Mouse (Mus musculus) liver, adult 2 months (tissue): ENCODE data around the gene Ncstn. TPM values are rescaled to one million over a fixed set of nuclear protein-coding genes. Genes with fewer than 3 reads are reported as not detected.

ENCODE experiments used
- DNase-seq: peaks from one replicate; pipeline ENCODE4 v3.0.0-alpha.2; 2011; ENCODE audit warnings: low read depth, low spot score; ENCODE audit errors: extremely low read depth
- H3K27ac ChIP-seq: fragments of 200-500 bp; replicated peaks from 2 replicates; pipeline ENCODE4 v1.5.1; 2012; ENCODE audit warnings: low read depth, mild to moderate bottlenecking, control low read depth, inconsistent platforms, low read length; ENCODE audit not compliant: insufficient read depth
- H3K27me3 ChIP-seq: fragments of 200-500 bp; 2 replicates; pipeline ENCODE4 v1.6.1; 2012; ENCODE audit warnings: mild to moderate bottlenecking, moderate library complexity, low read length, inconsistent platforms; ENCODE audit not compliant: control insufficient read depth, insufficient read depth
- H3K36me3 ChIP-seq: fragments of 200-500 bp; 2 replicates; pipeline ENCODE4 v1.6.1; 2012; ENCODE audit warnings: low read length, inconsistent platforms; ENCODE audit not compliant: control insufficient read depth, insufficient read depth
- H3K4me1 ChIP-seq: fragments of 200-500 bp; 2 replicates; pipeline ENCODE4 v1.6.1; 2011; ENCODE audit warnings: low read length; ENCODE audit not compliant: control insufficient read depth, insufficient read depth
- H3K4me3 ChIP-seq: fragments of 200-500 bp; 2 replicates; pipeline ENCODE4 v1.5.1; 2011; ENCODE audit warnings: low read depth, mild to moderate bottlenecking, control low read depth, low read length, moderate library complexity; ENCODE audit not compliant: insufficient read depth
- H3K79me2 ChIP-seq: fragments of 200-500 bp; 2 replicates; pipeline ENCODE4 v1.6.1; 2012; ENCODE audit warnings: inconsistent platforms, mild to moderate bottlenecking, low read length, moderate library complexity; ENCODE audit not compliant: control insufficient read depth, insufficient read depth
- H3K9ac ChIP-seq: fragments of 200-500 bp; 2 replicates; pipeline ENCODE4 v1.6.1; 2012; ENCODE audit warnings: low read depth, mild to moderate bottlenecking, control low read depth, inconsistent platforms, low read length
- CTCF ChIP-seq: fragments of 200-500 bp; IDR thresholded peaks from 2 replicates; pipeline ENCODE4 v1.5.1; 2011; ENCODE audit warnings: low read depth, low read length, control low read depth
- POLR2A ChIP-seq: fragments of 200-500 bp; IDR thresholded peaks from 2 replicates; pipeline ENCODE4 v1.6.1; 2011; ENCODE audit warnings: low read length, control low read depth; ENCODE audit not compliant: insufficient read depth; ENCODE audit errors: extremely low read depth
- WGBS: fragments of 180-500 bp; shearing (Covaris S2); methylation state at CpG from one replicate; pipeline ENCODE4 v1.1.7; 2018; 5-methylcytosine and 5-hydroxymethylcytosine counted together
- polyA plus RNA-seq: library from polyadenylated mRNA; depleted of rRNA; stranded (reverse); fragments of >200 nt; gene quantifications from 2 replicates; pipeline ENCODE4 v1.2.3, GENCODE M21; 2012
- total RNA-seq: library from RNA; depleted of rRNA; stranded (reverse); fragments of >200 nt; gene quantifications from 2 replicates; pipeline ENCODE4 v1.2.3, GENCODE M21; 2014

Ncstn gene
- total and polyA plus RNA-seq, 2 experiments: 28.9 to 50.1 TPM

DNA sequence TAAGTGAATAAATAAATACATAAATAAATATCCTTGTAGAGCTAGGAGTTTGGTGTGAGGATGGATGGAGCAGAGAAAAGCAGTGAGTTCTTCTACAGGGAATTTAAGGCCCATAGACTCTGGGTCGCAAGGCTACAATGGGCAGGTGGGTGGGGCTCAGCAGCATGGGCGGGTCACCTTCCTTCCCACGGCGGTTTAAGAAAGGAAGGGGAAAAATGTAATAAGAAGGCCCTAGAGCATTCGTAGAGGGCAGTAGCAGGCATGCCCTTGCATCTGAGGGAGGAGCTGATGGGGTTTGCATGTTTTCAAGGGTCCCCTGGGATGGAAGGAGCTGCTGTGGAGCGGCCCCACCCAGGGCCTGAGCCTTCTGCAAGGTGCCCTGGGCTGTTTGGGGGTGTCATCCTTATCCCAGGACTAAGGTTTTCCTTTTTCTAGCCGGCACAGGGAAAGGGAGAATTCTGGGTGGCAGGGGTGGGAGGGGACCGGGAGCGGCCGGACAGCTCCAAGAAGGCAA lies 29.8 kb downstream of the Ncstn start:
- H3K4me1 ChIP-seq: no peaks in the 10 kb centered on the region
- WGBS: 18% methylated on average over 10 of the region's 10 CpGs
- H3K27me3 ChIP-seq: peaks cover 11% of the 10 kb centered on the region; the same call in 1 of the 2 replicates
- H3K79me2 ChIP-seq: no peaks in the 10 kb centered on the region
- H3K9ac ChIP-seq: no peak overlapping the region
- H3K27ac ChIP-seq: no peak overlapping the region
- no peaks in the 10 kb centered on the region for H3K36me3 ChIP-seq
- no peak overlapping the region for H3K4me3 ChIP-seq
- no peak for DNase-seq
- TF ChIP-seq CTCF: no peak
- no peak for TF ChIP-seq POLR2A

DNA sequence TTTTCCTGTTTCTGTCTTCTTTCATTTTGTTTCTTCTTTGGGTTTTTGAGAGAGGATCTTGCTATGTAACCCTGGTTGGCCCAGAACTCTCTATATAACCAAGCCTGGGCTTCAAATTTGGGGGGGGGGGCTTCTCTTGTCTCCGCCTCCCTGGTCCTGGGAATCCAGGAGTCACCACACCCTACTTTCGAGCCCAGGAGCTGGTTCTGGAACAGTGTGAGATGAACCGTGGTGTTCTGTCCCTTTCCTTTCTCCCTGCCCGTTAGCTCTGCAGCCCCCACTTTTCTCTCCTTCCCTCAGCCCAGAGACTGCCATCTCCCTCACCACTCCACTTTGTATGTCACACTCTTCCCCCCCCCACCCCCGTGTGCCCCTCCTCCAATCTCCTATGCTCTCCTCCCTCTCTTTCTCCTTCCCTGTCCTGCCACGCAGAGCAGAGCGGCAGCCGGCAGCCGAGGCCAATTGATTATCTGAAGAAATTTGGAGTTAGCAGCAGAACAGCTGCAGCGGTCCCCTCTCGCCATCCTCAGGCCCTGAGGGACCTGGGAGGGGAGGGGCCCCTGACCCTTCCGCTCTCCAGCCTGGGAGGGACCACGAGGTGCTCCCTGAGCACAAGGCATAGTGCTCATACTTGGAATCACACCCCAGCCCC lies 33.3 kb downstream of the Ncstn start:
- Histone ChIP-seq H3K9ac (no peak overlapping the region), H3K4me3 (no peak overlapping the region), H3K36me3 (no peaks in the 10 kb centered on the region), H3K27me3 (peaks cover 11% of the 10 kb centered on the region; the same call in 1 of the 2 replicates), H3K79me2 (no peaks in the 10 kb centered on the region), H3K27ac (no peak overlapping the region), H3K4me1 (no peaks in the 10 kb centered on the region)
- DNase-seq: no peak
- 41% methylated on average over 13 of the region's 13 CpGs for WGBS
- TF ChIP-seq CTCF (no peak), POLR2A (no peak)

DNA sequence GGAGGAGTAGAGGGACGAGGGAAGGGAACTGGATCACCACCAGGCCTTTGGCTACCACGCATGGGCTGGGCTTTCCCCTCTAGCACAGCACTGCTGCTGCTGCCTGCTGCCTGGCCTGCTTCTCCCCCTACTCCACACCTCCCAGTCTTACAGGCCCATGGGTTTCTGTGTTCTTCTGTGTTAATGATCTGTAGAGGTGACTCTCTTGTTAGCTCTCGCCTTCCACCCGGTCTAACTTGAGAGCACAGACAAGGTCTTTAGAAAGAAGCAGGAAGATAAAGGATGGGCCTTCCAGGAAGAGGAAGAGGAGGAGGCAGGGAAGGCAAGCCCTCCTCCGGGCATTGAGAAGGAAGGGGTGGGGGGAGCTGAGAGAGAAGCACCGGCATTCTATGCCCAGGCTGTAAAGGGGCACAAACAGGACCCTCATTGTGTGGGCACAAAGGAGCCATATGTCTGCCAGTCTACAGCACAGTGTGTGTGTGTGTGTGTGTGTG lies 34.3 kb downstream of the Ncstn start:
- H3K4me1 ChIP-seq: no peaks in the 10 kb centered on the region
- H3K4me3 ChIP-seq: peak overlapping the region; percentile 51
- TF ChIP-seq POLR2A: 0 out of 2 replicates have a peak, but pooled peaks have one; percentile 18
- TF ChIP-seq CTCF: no peak
- no peaks in the 10 kb centered on the region for H3K36me3 ChIP-seq
- H3K27ac ChIP-seq: no peak overlapping the region
- no peak for DNase-seq
- no peaks in the 10 kb centered on the region for H3K79me2 ChIP-seq
- H3K9ac ChIP-seq: peak overlapping the region; percentile 31; the same call in 1 of the 2 replicates
- H3K27me3 ChIP-seq: peaks cover 4% of the 10 kb centered on the region; the same call in 1 of the 2 replicates
- WGBS: 54% methylated on average over 6 of the region's 6 CpGs

DNA sequence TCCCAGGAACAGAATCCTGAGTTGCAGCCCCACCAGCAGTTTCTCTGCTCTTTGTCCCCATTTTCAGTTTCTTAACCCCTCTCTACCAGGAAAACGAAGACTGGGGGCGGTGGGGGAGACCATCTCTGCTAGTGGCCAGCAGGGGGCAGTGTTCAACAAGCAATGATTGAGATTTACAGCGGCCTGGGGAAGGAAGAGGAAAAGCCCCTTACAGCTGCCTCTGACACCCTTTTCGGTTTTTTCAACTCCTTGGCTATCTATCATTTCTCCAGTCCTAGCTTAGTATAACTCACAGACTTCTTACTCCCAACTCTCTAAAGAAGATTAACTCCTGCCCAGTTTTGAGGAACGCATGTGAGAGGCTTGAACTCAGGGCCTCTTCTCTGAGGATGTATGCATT lies 35.7 kb downstream of the Ncstn start:
- DNase-seq: peak; percentile 20
- Histone ChIP-seq H3K4me1 (no peaks in the 10 kb centered on the region), H3K4me3 (no peak overlapping the region), H3K36me3 (no peaks in the 10 kb centered on the region), H3K27me3 (no peaks in the 10 kb centered on the region), H3K9ac (no peak overlapping the region), H3K79me2 (no peaks in the 10 kb centered on the region), H3K27ac (no peak overlapping the region)
- 23% methylated on average over 5 of the region's 5 CpGs for WGBS
- peak; percentile 88 for TF ChIP-seq CTCF
- TF ChIP-seq POLR2A: no peak

DNA sequence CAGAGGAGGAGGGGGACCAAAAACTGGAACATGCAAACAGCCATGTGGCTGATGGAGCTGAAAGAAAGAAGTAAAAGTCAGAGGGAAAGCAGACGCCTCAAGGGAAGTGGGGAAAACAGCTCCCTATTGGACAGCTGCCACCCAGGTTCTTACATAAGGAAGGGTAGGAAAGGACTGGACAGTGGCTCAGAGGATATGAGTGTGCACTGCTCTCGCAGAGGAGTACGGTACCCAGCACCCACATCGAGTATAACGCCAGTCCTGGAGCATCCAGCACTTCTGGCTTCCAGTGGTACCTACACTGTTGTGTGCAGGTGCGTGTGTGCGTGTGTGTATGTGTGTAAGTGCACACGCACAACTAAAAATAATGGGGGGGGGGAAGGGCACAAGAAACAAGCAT lies 36.2 kb downstream of the Ncstn start:
- 70% methylated on average over 8 of the region's 8 CpGs for WGBS
- no peaks in the 10 kb centered on the region for H3K36me3 ChIP-seq

DNA sequence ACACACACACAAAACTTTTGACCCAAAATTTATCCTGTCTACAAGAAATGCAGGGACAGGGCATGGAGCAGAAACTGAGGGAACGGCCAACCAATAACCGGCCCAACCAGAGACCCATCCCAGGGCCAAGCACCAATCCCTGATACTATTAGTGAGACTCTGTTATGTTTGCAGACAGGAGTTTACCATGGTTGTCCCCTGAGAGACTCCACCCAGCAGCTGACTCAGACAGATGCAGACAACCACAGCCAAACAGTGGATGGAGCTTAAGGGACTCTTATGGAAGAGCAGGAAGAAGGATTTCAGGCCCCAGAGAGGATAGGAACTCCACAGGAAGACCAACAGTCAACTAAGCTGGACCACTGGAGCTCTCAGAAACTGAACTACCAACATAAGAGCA lies 52.7 kb downstream of the Ncstn start:
- Histone ChIP-seq H3K27me3 (no peaks in the 10 kb centered on the region), H3K79me2 (no peaks in the 10 kb centered on the region), H3K4me1 (no peaks in the 10 kb centered on the region), H3K9ac (no peak overlapping the region), H3K4me3 (no peak overlapping the region), H3K27ac (no peak overlapping the region), H3K36me3 (no peaks in the 10 kb centered on the region)
- WGBS: 87% methylated on average over 2 of the region's 2 CpGs
- TF ChIP-seq CTCF: no peak
- TF ChIP-seq POLR2A: no peak
- DNase-seq: no peak

More for the DNA sequence above, 36.2 kb downstream of the Ncstn start:
- Histone ChIP-seq H3K4me1 (no peaks in the 10 kb centered on the region), H3K79me2 (no peaks in the 10 kb centered on the region), H3K9ac (no peak overlapping the region), H3K27me3 (no peaks in the 10 kb centered on the region), H3K4me3 (no peak overlapping the region), H3K27ac (no peak overlapping the region)
- no peak for DNase-seq
- no peak for TF ChIP-seq POLR2A
- no peak for TF ChIP-seq CTCF
